31 mouse cellular contexts compared by ENCODE assay signal in the genomic region with DNA sequence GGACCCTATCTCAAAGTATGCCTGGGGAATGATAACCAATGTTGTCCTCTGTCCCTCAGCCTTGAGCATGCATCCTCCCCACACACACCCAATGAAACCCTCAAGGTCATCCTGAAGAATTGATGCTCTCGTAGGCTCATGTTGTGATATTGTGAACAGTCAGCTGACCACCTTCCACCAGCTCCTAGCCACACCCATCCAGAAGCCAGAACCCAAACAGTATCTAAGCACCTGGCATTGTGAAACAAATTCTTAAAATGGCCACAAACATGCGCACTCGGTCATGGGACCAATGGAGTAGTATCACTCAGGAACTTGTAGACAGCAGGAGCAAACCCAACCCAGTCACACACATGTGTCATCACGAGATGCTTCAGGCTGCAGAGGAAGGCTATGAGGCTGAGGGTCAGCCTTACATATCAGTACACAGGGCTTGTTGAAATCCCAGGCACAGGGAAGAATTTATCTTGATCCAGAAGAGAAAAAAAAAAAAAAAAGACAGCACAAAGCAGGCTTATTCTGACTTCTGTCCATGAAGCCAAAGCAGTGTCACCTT.
A peak's percentile ranks its signal among the peaks of the same experiment; 100 is the strongest.
DNase-seq lines count a peak whose midpoint lies in the region; ATAC-seq and TF ChIP-seq lines count a peak whose summit lies in the region.
"Had no signal": no experiment of that assay in that cellular context is flagged by ENCODE, and none has a peak within 500 bp of the region (broad histone marks: within the 10 kb centered on the region; RNA-seq: fewer than 3 reads in every experiment).

No protein-coding gene starts in this region.

- no peak for TF ChIP-seq CTCF in heart, adult 2 months (IDR thresholded peaks at IDR 0.05)

- no peak for TF ChIP-seq EP300 in heart, adult 2 months (IDR thresholded peaks at IDR 0.05; ENCODE audit: insufficient read depth, low read depth, low read length)

- TF ChIP-seq POLR2A in heart, adult 2 months (IDR thresholded peaks at IDR 0.05; ENCODE audit: insufficient read depth, low read depth, low read length) = no peak

- no peaks in the 10 kb centered on the region for H3K79me2 ChIP-seq in heart, adult 2 months (replicated peaks; ENCODE audit: control insufficient read depth, insufficient read depth, low read length)

- peak; percentile 71 for DNase-seq in heart, adult 11 months
- DNase-seq in heart, adult 2 months = no peak
- no peak for DNase-seq in heart, postnatal 36 days
- no peak for DNase-seq in heart, adult 18-20 months
- peak; percentile 20 for DNase-seq in ES-CJ7 (ENCODE audit: low read depth, low spot score)
- DNase-seq: adrenal gland, adult 8-10 months; adrenal gland, postnatal 25 days; cerebellum, adult 11-12 months; cerebellum, adult 8-10 months; cerebellum, postnatal 10 days; cerebellum, postnatal 36 days; embryo, embryonic 11 days; gastrocnemius, postnatal 25 days; kidney, adult 18-20 months had no signal

- no peak overlapping the region for H3K27ac ChIP-seq in heart, adult 2 months
- H3K27ac ChIP-seq in heart, embryonic 12.5 days (ENCODE audit: poor library complexity, severe bottlenecking) = peak overlapping the region; percentile 86
- peak overlapping the region; percentile 41 for H3K27ac ChIP-seq in heart, embryonic 15.5 days
- H3K27ac ChIP-seq in neural tube, embryonic 15.5 days (replicated peaks) = no peak overlapping the region
- H3K27ac ChIP-seq: embryonic facial prominence, embryonic 10.5 days; embryonic facial prominence, embryonic 13.5 days; forebrain, embryonic 12.5 days; forebrain, embryonic 15.5 days; hindbrain, embryonic 10.5 days; hindbrain, embryonic 13.5 days; kidney, postnatal 0 days had no signal

- H3K4me2 ChIP-seq in heart, embryonic 12.5 days = peak overlapping the region; percentile 48
- peak overlapping the region; percentile 33; the same call in 1 of the 2 replicates for H3K4me2 ChIP-seq in heart, embryonic 15.5 days
- H3K4me2 ChIP-seq in neural tube, embryonic 15.5 days = no peak overlapping the region
- H3K4me2 ChIP-seq: embryonic facial prominence, embryonic 13.5 days; forebrain, embryonic 12.5 days; forebrain, embryonic 15.5 days; hindbrain, embryonic 13.5 days had no signal

- H3K36me3 ChIP-seq in heart, adult 2 months (ENCODE audit: control insufficient read depth, insufficient read depth, low read length) = no peaks in the 10 kb centered on the region
- no peaks in the 10 kb centered on the region for H3K36me3 ChIP-seq in heart, embryonic 12.5 days
- no peaks in the 10 kb centered on the region for H3K36me3 ChIP-seq in heart, embryonic 15.5 days
- H3K36me3 ChIP-seq in neural tube, embryonic 15.5 days = no peaks in the 10 kb centered on the region
- H3K36me3 ChIP-seq: embryonic facial prominence, embryonic 10.5 days; embryonic facial prominence, embryonic 13.5 days; forebrain, embryonic 12.5 days; forebrain, embryonic 15.5 days; G1E; hindbrain, embryonic 10.5 days; hindbrain, embryonic 13.5 days had no signal

- intact Hi-C loops in heart, adult 2 months (cut with DNase I) = no loop called here
- intact Hi-C loops in heart, postnatal 36 days (cut with DNase I) = no loop called here

- H3K27me3 ChIP-seq in heart, adult 2 months (ENCODE audit: control insufficient read depth, insufficient read depth, low read length) = no peaks in the 10 kb centered on the region
- no peaks in the 10 kb centered on the region for H3K27me3 ChIP-seq in heart, embryonic 12.5 days (replicated peaks)
- no peaks in the 10 kb centered on the region for H3K27me3 ChIP-seq in heart, embryonic 15.5 days
- H3K27me3 ChIP-seq in neural tube, embryonic 15.5 days (replicated peaks) = no peaks in the 10 kb centered on the region
- H3K27me3 ChIP-seq: embryonic facial prominence, embryonic 13.5 days; forebrain, embryonic 12.5 days; forebrain, embryonic 15.5 days; hindbrain, embryonic 13.5 days; Patski had no signal

- peaks cover 7% of the 10 kb centered on the region for H3K4me1 ChIP-seq in heart, adult 2 months (ENCODE audit: control insufficient read depth, insufficient read depth, low read length)
- H3K4me1 ChIP-seq in heart, embryonic 12.5 days (replicated peaks) = peaks cover 39% of the 10 kb centered on the region
- peaks cover 35% of the 10 kb centered on the region for H3K4me1 ChIP-seq in heart, embryonic 15.5 days (replicated peaks)
- H3K4me1 ChIP-seq in neural tube, embryonic 15.5 days = 0 out of 2 replicates have a peak, but pooled peaks cover 16% of the 10 kb centered on the region
- H3K4me1 ChIP-seq: embryonic facial prominence, embryonic 13.5 days had no signal

- H3K9ac ChIP-seq in heart, adult 2 months (ENCODE audit: low read depth, low read length) = no peak overlapping the region
- H3K9ac ChIP-seq in heart, embryonic 12.5 days = no peak overlapping the region
- H3K9ac ChIP-seq in heart, embryonic 15.5 days = no peak overlapping the region
- no peak overlapping the region for H3K9ac ChIP-seq in neural tube, embryonic 15.5 days (replicated peaks)
- H3K9ac ChIP-seq: embryonic facial prominence, embryonic 13.5 days; forebrain, embryonic 12.5 days; forebrain, embryonic 15.5 days; hindbrain, embryonic 13.5 days had no signal

- H3K9me3 ChIP-seq in heart, embryonic 12.5 days (replicated peaks) = no peaks in the 10 kb centered on the region
- no peaks in the 10 kb centered on the region for H3K9me3 ChIP-seq in heart, embryonic 15.5 days (replicated peaks)
- H3K9me3 ChIP-seq in neural tube, embryonic 15.5 days (replicated peaks) = no peaks in the 10 kb centered on the region
- H3K9me3 ChIP-seq: embryonic facial prominence, embryonic 10.5 days; embryonic facial prominence, embryonic 13.5 days; forebrain, embryonic 12.5 days; forebrain, embryonic 15.5 days; hindbrain, embryonic 13.5 days had no signal

- 76% methylated on average over 4 of the region's 4 CpGs for WGBS in heart, adult 2 months
- WGBS in heart, embryonic 12.5 days = 32% methylated on average over 4 of the region's 4 CpGs
- WGBS in heart, embryonic 15.5 days = 39% methylated on average over 4 of the region's 4 CpGs
- 98% methylated on average over 4 of the region's 4 CpGs for WGBS in neural tube, embryonic 15.5 days

- ATAC-seq in heart, embryonic 12.5 days (ENCODE audit: insufficient number of reproducible peaks, low FRiP score) = peak; percentile 55; the same call in 1 of the 2 replicates
- ATAC-seq in heart, embryonic 15.5 days (replicated peaks; ENCODE audit: insufficient number of reproducible peaks, insufficient read depth, low FRiP score, low read depth) = no peak
- ATAC-seq in neural tube, embryonic 15.5 days (ENCODE audit: low FRiP score) = no peak
- ATAC-seq: activated CD4-positive, CD25-positive, alpha-beta regulatory T cell, adult 4 months; forebrain, embryonic 15.5 days; hindbrain, embryonic 16.5 days; inflammation-experienced regulatory T-cells, adult 6 months; intestine, embryonic 16.5 days; Patski had no signal

- H3K4me3 ChIP-seq in heart, adult 2 months = no peak overlapping the region
- no peak overlapping the region for H3K4me3 ChIP-seq in heart, embryonic 12.5 days
- H3K4me3 ChIP-seq in heart, embryonic 15.5 days = no peak overlapping the region
- no peak overlapping the region for H3K4me3 ChIP-seq in neural tube, embryonic 15.5 days (replicated peaks)
- H3K4me3 ChIP-seq: embryonic facial prominence, embryonic 10.5 days; embryonic facial prominence, embryonic 13.5 days; erythroblast, embryonic 14.5 days; forebrain, embryonic 12.5 days; forebrain, embryonic 15.5 days; hindbrain, embryonic 10.5 days; hindbrain, embryonic 13.5 days had no signal

Comparison
In these comparisons a context has a peak if more than half of its experiments do, and no peak if none do; other contexts are left out.
1. DNase-seq: peak in heart, adult 11 months (single experiment) and ES-CJ7 (single experiment); none in heart, adult 2 months (0 of 2), heart, postnatal 36 days (0 of 2) and heart, adult 18-20 months (0 of 2).
2. H3K27ac ChIP-seq: peak in heart, embryonic 12.5 days (single experiment) and heart, embryonic 15.5 days (single experiment); none in heart, adult 2 months (single experiment) and neural tube, embryonic 15.5 days (single experiment).